ENCODE assay signal across 8 mouse cellular contexts in the genomic region with DNA sequence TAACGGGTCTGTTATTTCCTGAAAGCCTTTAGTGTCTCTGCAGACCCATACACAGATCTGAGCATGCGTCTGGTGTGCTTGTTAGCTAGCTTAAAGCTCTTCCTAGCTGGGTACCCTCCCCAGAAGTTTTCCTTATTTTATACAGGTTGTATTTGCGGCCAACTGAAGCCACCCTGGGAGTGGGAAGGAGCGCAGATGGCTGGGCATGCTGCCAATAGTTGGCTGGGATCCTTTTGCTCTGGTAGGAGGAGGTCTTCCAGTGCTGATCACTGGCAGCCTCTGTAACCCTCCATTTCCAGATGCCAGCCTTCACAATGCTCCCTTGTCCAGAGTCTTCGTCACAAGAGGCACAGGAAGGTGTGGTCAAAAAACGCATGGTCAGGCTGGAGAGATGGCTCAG. TPM values are rescaled to one million over a fixed set of nuclear protein-coding genes. Genes with fewer than 3 reads are reported as not detected.
DNase-seq lines count a peak whose midpoint lies in the region; ATAC-seq and TF ChIP-seq lines count a peak whose summit lies in the region.

No protein-coding gene starts in this region.

- peak; percentile 34 for DNase-seq in gastrocnemius, adult 2 months
- DNase-seq in gastrocnemius, adult 8-10 months (ENCODE audit: low spot score in 2 of 2) = no peak
- DNase-seq in adrenal gland, postnatal 25 days = peak; percentile 68
- DNase-seq in liver, embryonic 11.5 days (ENCODE audit: low spot score) = no peak

- no peak overlapping the region for H3K9ac ChIP-seq in kidney, embryonic 16.5 days (replicated peaks; ENCODE audit: low read length)
- H3K9ac ChIP-seq in limb, embryonic 13.5 days = no peak overlapping the region
- H3K9ac ChIP-seq in stomach, embryonic 15.5 days = no peak overlapping the region
- no peak overlapping the region for H3K9ac ChIP-seq in liver, embryonic 11.5 days (ENCODE audit: low read depth, low read length)

- no peak for TF ChIP-seq CTCF in gastrocnemius, adult 2 months (IDR thresholded peaks at IDR 0.05)

- no peak overlapping the region for H3K4me2 ChIP-seq in kidney, embryonic 16.5 days (replicated peaks; ENCODE audit: low read depth, low read length)
- peak overlapping the region; percentile 39 for H3K4me2 ChIP-seq in limb, embryonic 13.5 days (replicated peaks)
- H3K4me2 ChIP-seq in stomach, embryonic 15.5 days = no peak overlapping the region
- no peak overlapping the region for H3K4me2 ChIP-seq in liver, embryonic 11.5 days

- ATAC-seq in frontal cortex, adult (ENCODE audit: low TSS enrichment) = peak; percentile 74
- ATAC-seq in kidney, embryonic 16.5 days (ENCODE audit: low FRiP score, low TSS enrichment) = 0 out of 2 replicates have a peak, but pooled peaks have one; percentile 31
- ATAC-seq in limb, embryonic 13.5 days (ENCODE audit: low FRiP score, low read depth) = peak; percentile 88
- peak; percentile 83 for ATAC-seq in stomach, embryonic 15.5 days (ENCODE audit: insufficient read depth, low FRiP score, low read depth)
- no peak for ATAC-seq in liver, embryonic 11.5 days (replicated peaks; ENCODE audit: low FRiP score)

- 57% methylated on average over 6 of the region's 6 CpGs for WGBS in kidney, embryonic 16.5 days
- 21% methylated on average over 6 of the region's 6 CpGs for WGBS in limb, embryonic 13.5 days
- WGBS in stomach, embryonic 15.5 days = 28% methylated on average over 6 of the region's 6 CpGs
- 79% methylated on average over 6 of the region's 6 CpGs for WGBS in liver, embryonic 11.5 days

- H3K4me1 ChIP-seq in kidney, embryonic 16.5 days (ENCODE audit: insufficient read depth, low read length) = no peaks in the 10 kb centered on the region
- H3K4me1 ChIP-seq in limb, embryonic 13.5 days = peaks cover 27% of the 10 kb centered on the region
- 0 out of 2 replicates have a peak, but pooled peaks cover 5% of the 10 kb centered on the region for H3K4me1 ChIP-seq in stomach, embryonic 15.5 days
- no peaks in the 10 kb centered on the region for H3K4me1 ChIP-seq in liver, embryonic 11.5 days (replicated peaks; ENCODE audit: control insufficient read depth, insufficient read depth, low read length)

- no peaks in the 10 kb centered on the region for H3K27me3 ChIP-seq in kidney, embryonic 16.5 days (ENCODE audit: insufficient read depth, low read length)
- no peaks in the 10 kb centered on the region for H3K27me3 ChIP-seq in limb, embryonic 13.5 days
- no peaks in the 10 kb centered on the region for H3K27me3 ChIP-seq in stomach, embryonic 15.5 days (replicated peaks)
- H3K27me3 ChIP-seq in liver, embryonic 11.5 days (replicated peaks; ENCODE audit: control insufficient read depth, insufficient read depth, low read length) = no peaks in the 10 kb centered on the region

- no peak overlapping the region for H3K27ac ChIP-seq in gastrocnemius, adult 2 months
- H3K27ac ChIP-seq in kidney, embryonic 16.5 days (ENCODE audit: low read length) = no peak overlapping the region
- peak overlapping the region; percentile 80 for H3K27ac ChIP-seq in limb, embryonic 13.5 days
- peak overlapping the region; percentile 51 for H3K27ac ChIP-seq in stomach, embryonic 15.5 days
- no peak overlapping the region for H3K27ac ChIP-seq in liver, embryonic 11.5 days (ENCODE audit: low read depth, low read length)

- H3K36me3 ChIP-seq in kidney, embryonic 16.5 days (ENCODE audit: insufficient read depth, low read length) = no peaks in the 10 kb centered on the region
- H3K36me3 ChIP-seq in limb, embryonic 13.5 days = peaks cover 19% of the 10 kb centered on the region
- H3K36me3 ChIP-seq in stomach, embryonic 15.5 days = no peaks in the 10 kb centered on the region
- H3K36me3 ChIP-seq in liver, embryonic 11.5 days (ENCODE audit: control insufficient read depth, insufficient read depth, low read length) = no peaks in the 10 kb centered on the region

- intact Hi-C loops in gastrocnemius, adult 2 months (cut with DNase I) = no loop called here

- H3K4me3 ChIP-seq in gastrocnemius, adult 2 months = no peak overlapping the region
- H3K4me3 ChIP-seq in kidney, embryonic 16.5 days (ENCODE audit: low read length) = no peak overlapping the region
- H3K4me3 ChIP-seq in limb, embryonic 13.5 days = no peak overlapping the region
- H3K4me3 ChIP-seq in stomach, embryonic 15.5 days (replicated peaks) = no peak overlapping the region
- H3K4me3 ChIP-seq in liver, embryonic 11.5 days (ENCODE audit: low read depth, low read length) = no peak overlapping the region

- H3K9me3 ChIP-seq in kidney, embryonic 16.5 days (ENCODE audit: low read length) = no peaks in the 10 kb centered on the region
- H3K9me3 ChIP-seq in limb, embryonic 13.5 days = no peaks in the 10 kb centered on the region
- no peaks in the 10 kb centered on the region for H3K9me3 ChIP-seq in stomach, embryonic 15.5 days
- H3K9me3 ChIP-seq in liver, embryonic 11.5 days (ENCODE audit: control insufficient read depth, low read length) = no peaks in the 10 kb centered on the region

RNA-seq across cellular contexts. Expression of a gene that starts 7.0 kb away (rescaled TPM):
- total RNA-seq in gastrocnemius, adult 2 months (2021) = not detected
- not detected for total RNA-seq in gastrocnemius, adult 8-10 months (2022)
- total RNA-seq in adrenal gland, postnatal 25 days (2021) = not detected in 2 replicates
- 0.55 and 0.64 TPM in 2 replicates for polyA plus RNA-seq in kidney, embryonic 16.5 days (2015; fragmentation: Nextera tagmentation; extraction: Ambion mirVana)
- polyA plus RNA-seq in limb, embryonic 13.5 days (2015; fragmentation: Nextera tagmentation; extraction: Ambion mirVana) = 0.34 and 0.67 TPM in 2 replicates
- polyA plus RNA-seq in stomach, embryonic 15.5 days (2015; fragmentation: Nextera tagmentation; extraction: Ambion mirVana) = 0.28 and 0.30 TPM in 2 replicates
- not detected in 2 replicates for polyA plus RNA-seq in liver, embryonic 11.5 days (2014; fragmentation: Nextera tagmentation; extraction: Ambion mirVana)

RNA-seq across cellular contexts. Expression of a gene that starts 29.0 kb away (rescaled TPM):
- total RNA-seq in gastrocnemius, adult 2 months (2021) = 10 to 100 TPM; 39.0 to 39.5 TPM
- 10 to 100 TPM; 24.8 to 35.2 (median 34.0) TPM for total RNA-seq in gastrocnemius, adult 8-10 months (2022)
- 118 and 138 TPM in 2 replicates for total RNA-seq in adrenal gland, postnatal 25 days (2021)
- 82.3 and 83.0 TPM in 2 replicates for polyA plus RNA-seq in kidney, embryonic 16.5 days (2015; fragmentation: Nextera tagmentation; extraction: Ambion mirVana)
- 75.2 and 88.0 TPM in 2 replicates for polyA plus RNA-seq in limb, embryonic 13.5 days (2015; fragmentation: Nextera tagmentation; extraction: Ambion mirVana)
- 54.9 and 56.1 TPM in 2 replicates for polyA plus RNA-seq in stomach, embryonic 15.5 days (2015; fragmentation: Nextera tagmentation; extraction: Ambion mirVana)
- 43.5 and 50.2 TPM in 2 replicates for polyA plus RNA-seq in liver, embryonic 11.5 days (2014; fragmentation: Nextera tagmentation; extraction: Ambion mirVana)

RNA-seq across cellular contexts. Expression of a gene that starts 31.5 kb away (rescaled TPM):
- 10 to 100 TPM; 20.8 to 31.7 TPM for total RNA-seq in gastrocnemius, adult 2 months (2021)
- total RNA-seq in gastrocnemius, adult 8-10 months (2022) = 10 to 100 TPM; 21.3 to 23.3 (median 21.9) TPM
- total RNA-seq in adrenal gland, postnatal 25 days (2021) = 20.3 and 23.9 TPM in 2 replicates
- 5.7 and 6.2 TPM in 2 replicates for polyA plus RNA-seq in kidney, embryonic 16.5 days (2015; fragmentation: Nextera tagmentation; extraction: Ambion mirVana)
- 8.4 TPM in 2 replicates for polyA plus RNA-seq in limb, embryonic 13.5 days (2015; fragmentation: Nextera tagmentation; extraction: Ambion mirVana)
- 5.4 and 6.2 TPM in 2 replicates for polyA plus RNA-seq in stomach, embryonic 15.5 days (2015; fragmentation: Nextera tagmentation; extraction: Ambion mirVana)
- 2.8 and 4.8 TPM in 2 replicates for polyA plus RNA-seq in liver, embryonic 11.5 days (2014; fragmentation: Nextera tagmentation; extraction: Ambion mirVana)

RNA-seq across cellular contexts. Expression of a gene that starts 48.7 kb away (rescaled TPM):
- 1 to 10 TPM; 3.3 to 4.2 TPM for total RNA-seq in gastrocnemius, adult 2 months (2021)
- total RNA-seq in gastrocnemius, adult 8-10 months (2022) = 1 to 10 TPM; 3.9 to 4.6 (median 4.4) TPM
- 10.0 and 14.8 TPM in 2 replicates for total RNA-seq in adrenal gland, postnatal 25 days (2021)
- polyA plus RNA-seq in kidney, embryonic 16.5 days (2015; fragmentation: Nextera tagmentation; extraction: Ambion mirVana) = 6.0 and 7.7 TPM in 2 replicates
- 3.7 and 4.9 TPM in 2 replicates for polyA plus RNA-seq in limb, embryonic 13.5 days (2015; fragmentation: Nextera tagmentation; extraction: Ambion mirVana)
- 4.0 and 4.6 TPM in 2 replicates for polyA plus RNA-seq in stomach, embryonic 15.5 days (2015; fragmentation: Nextera tagmentation; extraction: Ambion mirVana)
- polyA plus RNA-seq in liver, embryonic 11.5 days (2014; fragmentation: Nextera tagmentation; extraction: Ambion mirVana) = 1.1 and 2.0 TPM in 2 replicates

Comparison
In these comparisons a context has a peak if more than half of its experiments do, and no peak if none do; other contexts are left out.
1. DNase-seq: peak in gastrocnemius, adult 2 months (single experiment) and adrenal gland, postnatal 25 days (single experiment); none in gastrocnemius, adult 8-10 months (0 of 2) and liver, embryonic 11.5 days (single experiment).
2. H3K27ac ChIP-seq: peak in limb, embryonic 13.5 days (single experiment) and stomach, embryonic 15.5 days (single experiment); none in gastrocnemius, adult 2 months (single experiment), kidney, embryonic 16.5 days (single experiment) and liver, embryonic 11.5 days (single experiment).